Mouse (Mus musculus): Measurements from ENCODE around the gene Thtpa.

DNA sequence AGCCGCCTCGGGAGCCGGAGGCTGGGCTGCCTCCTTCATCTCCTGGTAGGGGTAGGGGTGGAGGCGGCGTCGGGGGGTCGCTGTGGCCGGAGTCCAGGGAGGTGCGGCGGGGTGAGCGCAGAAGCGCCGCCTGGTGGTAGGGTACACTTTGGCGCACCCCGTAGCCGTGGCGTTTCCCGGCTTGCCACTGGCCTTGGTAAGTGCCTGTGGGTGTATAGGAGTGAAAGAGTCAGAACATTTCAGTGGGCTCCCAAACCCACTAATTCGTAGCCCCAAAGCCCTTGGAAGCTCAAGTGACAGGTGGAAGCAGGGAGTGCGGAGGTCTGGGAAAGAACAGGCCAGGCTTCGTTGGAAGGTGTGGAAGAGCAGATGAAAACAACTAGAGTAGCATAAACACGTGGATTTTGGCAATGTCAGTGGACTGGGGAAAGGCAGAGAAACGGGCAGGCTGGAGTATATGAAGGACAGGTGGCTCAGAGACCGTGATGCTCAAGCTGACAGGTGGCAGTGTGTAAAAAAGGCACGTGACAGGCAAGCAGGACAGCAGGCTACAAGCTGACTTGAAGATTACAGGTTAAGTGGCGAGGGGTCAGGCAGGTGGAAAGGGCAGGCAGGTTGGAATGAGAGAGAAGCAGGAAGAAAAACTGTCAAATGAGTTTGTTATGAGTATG lies 19.5 kb downstream of the Thtpa start:
- no peak for TF ChIP-seq USF1 (IDR thresholded peaks at IDR 0.05; ENCODE audit: low read depth)
- no peak for TF ChIP-seq SRF (IDR thresholded peaks at IDR 0.05; ENCODE audit: control insufficient read depth, insufficient read length, low read depth)
- no peak for TF ChIP-seq POLR2A (IDR thresholded peaks at IDR 0.05; ENCODE audit: insufficient read length, low read depth)
- no peak for TF ChIP-seq E2F4 (IDR thresholded peaks at IDR 0.05; ENCODE audit: insufficient read depth)
- no peak for TF ChIP-seq POLR2AphosphoS2 (IDR thresholded peaks at IDR 0.05; ENCODE audit: insufficient read length, low read depth)
- TF ChIP-seq TCF3 (IDR thresholded peaks at IDR 0.05; ENCODE audit: insufficient read length, low read depth): no peak

Measured in myocyte (in vitro differentiated cells).